Mouse (Mus musculus): ENCODE results near the gene Tmprss7.

GRCm38 (mm10) chr16:45658248-45658647 is 35.2 kb downstream of the Tmprss7 start:
- TF ChIP-seq TAL1 (IDR thresholded peaks at IDR 0.05; ENCODE audit: low read length): no peak
- no peak for TF ChIP-seq GATA1 (IDR thresholded peaks at IDR 0.05; ENCODE audit: low read length)

Data from erythroblast, embryonic 14.5 days (primary cell).